Mouse (Mus musculus): ENCODE results near the gene Dnajc3.
A peak's percentile ranks its signal among the peaks of the same experiment; 100 is the strongest.

Dnajc3 gene

GRCm38 (mm10) chr14:118937533-118938492 is at the start of gene Dnajc3:
Gene Dnajc3, plus strand, starts transcription at chr14:118937976.
- peak; percentile 99 for DNase-seq (ENCODE audit: low spot score in 2 of 2)

DNA sequence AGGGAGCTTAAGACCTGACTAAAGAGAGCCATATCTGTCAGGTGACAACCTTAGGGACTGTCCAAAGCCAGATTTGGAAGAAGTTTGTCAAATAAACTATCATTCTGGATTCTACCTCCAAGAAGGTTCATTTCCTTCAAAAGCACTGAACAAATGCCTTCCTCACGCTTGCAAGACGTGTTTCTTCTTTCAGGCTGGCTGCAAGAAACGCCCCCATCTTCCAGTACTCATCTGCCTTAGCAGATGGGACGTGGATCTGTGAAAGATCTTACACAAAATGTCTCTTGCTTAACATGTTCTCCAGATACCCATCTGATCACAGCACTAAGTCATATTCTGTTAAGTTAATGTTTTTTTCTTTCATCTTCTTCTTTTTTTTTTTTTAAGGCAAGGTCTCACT is 47.7 kb upstream of the Dnajc3 start:
- DNase-seq (ENCODE audit: low spot score in 2 of 2): no peak

- no peak for DNase-seq (ENCODE audit: low spot score in 2 of 2)
These were observed 42.5 kb upstream of the Dnajc3 start for GRCm38 (mm10) chr14:118895228-118895627.

GRCm38 (mm10) chr14:118895655-118896054 is 42.1 kb upstream of the Dnajc3 start:
- DNase-seq (ENCODE audit: low spot score in 2 of 2): no peak

GRCm38 (mm10) chr14:118899940-118900339 is 37.8 kb upstream of the Dnajc3 start:
- DNase-seq (ENCODE audit: low spot score in 2 of 2): no peak

DNA sequence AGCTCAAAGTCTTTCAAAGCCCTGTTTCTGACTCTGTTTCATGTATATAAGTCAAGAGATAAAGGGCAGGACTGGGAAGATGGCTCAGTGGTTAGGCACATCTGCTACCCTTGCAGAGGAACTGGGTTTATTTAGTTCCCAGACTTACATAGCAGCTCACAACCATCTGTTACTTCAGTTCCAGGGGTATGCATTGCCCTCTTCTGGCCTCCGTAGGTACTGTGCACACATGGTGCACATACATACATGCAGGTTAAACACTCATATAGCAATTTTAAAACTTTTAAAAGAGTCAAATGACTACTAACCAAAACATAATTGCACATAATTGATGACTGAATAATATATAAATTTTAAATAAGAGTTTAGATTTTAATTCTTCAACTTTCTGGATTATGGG is 36.9 kb upstream of the Dnajc3 start:
- DNase-seq (ENCODE audit: low spot score in 2 of 2): no peak

DNA sequence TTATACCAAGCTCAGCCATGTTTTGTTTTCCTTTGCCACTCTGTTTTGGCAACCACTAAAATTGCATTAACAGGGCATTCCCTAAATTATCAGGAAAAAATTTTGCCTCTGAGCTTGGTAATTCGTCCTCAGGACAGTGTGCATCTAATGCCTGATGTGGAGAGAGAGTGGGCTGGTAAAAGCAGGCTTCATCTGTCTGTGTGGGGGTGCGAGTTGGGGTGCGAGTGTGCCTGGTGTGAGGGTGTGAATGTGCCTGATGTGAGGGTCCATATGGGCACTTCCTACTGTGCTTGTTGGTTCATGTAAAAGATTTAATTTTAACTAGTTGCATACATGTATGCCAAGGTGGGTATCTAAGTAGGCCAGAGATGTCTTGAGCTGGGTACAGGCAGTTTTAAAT is 34.4 kb upstream of the Dnajc3 start:
- no peak for DNase-seq (ENCODE audit: low spot score in 2 of 2)

DNA sequence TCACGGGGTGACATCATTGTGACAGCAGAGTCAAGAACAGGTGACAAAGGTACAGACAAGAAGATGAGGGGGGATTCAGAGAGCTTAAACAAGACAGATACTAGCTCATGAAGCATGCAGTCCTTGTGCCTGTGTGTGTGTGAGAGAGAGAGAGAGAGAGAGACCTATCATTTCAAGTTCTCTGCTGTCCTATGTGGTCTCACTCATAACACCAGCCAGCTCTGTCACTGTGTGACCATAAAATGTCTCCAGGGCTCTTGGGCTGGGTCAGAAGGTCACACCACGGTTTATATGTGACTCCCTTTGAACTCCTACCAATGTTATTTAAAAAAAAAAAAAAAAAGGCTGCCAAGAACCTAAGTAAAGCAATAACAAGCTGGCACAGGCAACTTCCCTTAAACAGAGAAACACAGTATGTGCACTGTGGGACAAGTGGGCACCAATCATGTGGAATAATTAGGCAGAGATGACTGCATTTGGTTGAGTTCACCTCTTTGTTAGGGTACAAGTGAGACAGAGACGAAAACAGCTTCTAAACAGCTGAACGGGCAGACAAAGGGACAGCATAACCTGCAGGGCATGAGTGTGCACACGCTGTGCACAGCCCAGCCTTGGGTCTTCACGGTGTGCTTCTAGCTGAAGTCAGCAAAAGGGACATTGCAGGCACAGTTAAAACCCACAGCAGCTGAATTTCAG is 33.8 kb upstream of the Dnajc3 start:
- no peak for DNase-seq (ENCODE audit: low spot score in 2 of 2)

GRCm38 (mm10) chr14:118907592-118907991 is 30.2 kb upstream of the Dnajc3 start:
- DNase-seq (ENCODE audit: low spot score in 2 of 2): no peak

DNA sequence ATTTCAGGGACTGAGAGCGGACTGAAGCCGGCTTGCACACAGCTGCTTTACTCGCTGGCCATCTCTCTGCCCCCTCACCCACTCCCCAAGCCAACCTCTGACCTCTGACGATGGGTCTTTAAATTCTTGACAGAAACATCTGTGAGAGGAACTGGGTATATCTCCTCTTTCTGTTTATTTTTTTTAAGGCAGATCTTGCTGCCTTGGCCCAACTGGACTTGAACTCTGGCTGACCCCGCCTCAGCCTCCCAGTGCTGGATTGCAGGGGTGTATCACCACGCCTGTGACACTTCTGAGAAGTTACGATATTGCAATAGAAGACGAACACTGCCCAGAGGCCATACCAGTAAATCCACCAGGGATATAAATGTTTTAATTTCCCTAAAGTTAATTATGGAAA is 27.9 kb upstream of the Dnajc3 start:
- no peak for DNase-seq (ENCODE audit: low spot score in 2 of 2)

GRCm38 (mm10) chr14:118910332-118911222 is 27.2 kb upstream of the Dnajc3 start:
- DNase-seq (ENCODE audit: low spot score in 2 of 2): peak; percentile 38 to 72

DNA sequence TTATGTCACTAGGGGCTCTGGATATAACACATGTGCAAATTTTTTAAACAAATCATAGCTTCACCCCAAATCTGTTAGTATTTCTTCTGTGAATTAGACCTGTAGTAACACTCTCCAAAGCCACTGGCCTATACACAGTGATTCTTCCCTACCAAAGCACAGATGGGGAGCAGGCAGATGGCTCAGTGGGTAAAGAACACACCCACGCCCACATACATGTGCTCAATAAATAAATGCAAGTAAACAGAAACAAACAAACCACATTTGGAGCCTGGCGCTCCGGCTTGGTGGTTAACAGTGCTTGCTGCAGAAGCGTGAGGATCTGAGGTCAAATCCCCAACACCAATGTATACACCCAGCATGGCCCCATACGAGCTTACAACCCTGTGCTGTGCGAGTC is 26.3 kb upstream of the Dnajc3 start:
- no peak for DNase-seq (ENCODE audit: low spot score in 2 of 2)

DNA sequence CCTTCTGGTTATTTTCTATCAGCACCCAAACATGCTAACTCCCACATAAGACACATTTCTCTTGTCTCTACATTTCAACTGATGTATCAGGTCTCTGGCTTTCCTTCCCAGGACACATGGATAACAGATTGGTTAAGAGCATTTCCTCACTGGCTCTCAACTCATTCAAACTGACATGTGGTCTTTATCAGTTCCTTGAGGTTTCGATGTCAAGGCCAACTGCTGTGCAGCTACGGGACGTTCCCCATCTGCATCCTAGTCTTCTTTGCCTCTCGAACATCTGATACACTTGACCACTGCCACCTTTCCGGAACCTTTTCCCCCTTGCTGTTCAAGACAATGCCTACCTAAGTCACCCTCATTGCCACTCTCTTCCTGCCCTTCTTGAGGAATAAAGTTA is 24.1 kb upstream of the Dnajc3 start:
- DNase-seq (ENCODE audit: low spot score in 2 of 2): no peak

DNA sequence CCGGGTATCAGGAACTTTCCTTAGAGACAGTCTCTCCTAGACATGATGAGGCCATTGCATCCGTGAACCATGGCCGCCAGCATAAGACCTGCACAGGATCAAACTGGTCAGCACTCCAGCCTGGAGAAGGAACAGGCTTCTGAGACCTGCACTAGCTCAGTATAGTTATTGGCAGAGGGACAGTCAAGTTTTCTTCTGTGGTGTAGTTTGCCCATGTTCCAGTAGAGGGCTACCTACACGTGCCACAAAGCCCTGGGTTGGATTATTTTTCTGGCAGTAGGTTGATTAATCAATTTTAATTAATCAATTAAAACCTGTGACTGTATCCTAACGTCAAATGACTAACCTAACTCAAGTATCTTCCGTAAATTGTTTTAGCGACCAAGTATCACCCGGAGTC is 18.8 kb upstream of the Dnajc3 start:
- no peak for DNase-seq (ENCODE audit: low spot score in 2 of 2)

- DNase-seq (ENCODE audit: low spot score in 2 of 2): no peak
These were observed 17.1 kb upstream of the Dnajc3 start for GRCm38 (mm10) chr14:118920654-118921053.

GRCm38 (mm10) chr14:118922251-118922650 is 15.5 kb upstream of the Dnajc3 start:
- DNase-seq (ENCODE audit: low spot score in 2 of 2): no peak

DNA sequence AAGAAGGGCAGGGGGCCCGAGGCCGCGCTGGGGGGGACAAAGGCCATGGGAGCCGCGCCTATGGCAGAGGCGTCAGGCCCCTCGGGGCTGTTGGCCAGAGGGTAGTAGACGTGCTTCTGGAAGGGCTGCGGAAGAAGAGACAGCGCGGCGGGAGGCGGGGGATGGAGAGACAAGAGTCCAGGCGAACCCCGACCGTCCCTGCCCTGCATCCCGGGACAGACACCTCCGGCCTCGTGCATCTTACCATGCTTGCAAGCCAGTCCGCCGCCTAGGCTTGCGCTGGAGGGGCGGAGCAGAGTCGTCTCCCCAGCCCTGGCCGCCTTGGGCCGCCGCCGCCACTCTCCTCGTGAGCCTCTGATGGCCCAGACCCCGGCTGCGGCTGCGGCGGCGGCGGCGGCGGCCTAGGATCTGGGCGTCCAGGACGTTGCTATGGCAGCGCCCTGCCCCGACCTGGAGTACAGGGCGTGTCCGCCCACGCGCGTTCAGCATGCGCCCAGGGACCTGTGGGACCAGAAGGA is 15.1 kb upstream of the Dnajc3 start:
- no peak for DNase-seq (ENCODE audit: low spot score in 2 of 2)

- DNase-seq (ENCODE audit: low spot score in 2 of 2): no peak
These were observed 12.8 kb upstream of the Dnajc3 start, which contains the start of gene Dzip1 for GRCm38 (mm10) chr14:118924673-118925615. Gene Dzip1, minus strand, starts transcription at chr14:118925460.

DNA sequence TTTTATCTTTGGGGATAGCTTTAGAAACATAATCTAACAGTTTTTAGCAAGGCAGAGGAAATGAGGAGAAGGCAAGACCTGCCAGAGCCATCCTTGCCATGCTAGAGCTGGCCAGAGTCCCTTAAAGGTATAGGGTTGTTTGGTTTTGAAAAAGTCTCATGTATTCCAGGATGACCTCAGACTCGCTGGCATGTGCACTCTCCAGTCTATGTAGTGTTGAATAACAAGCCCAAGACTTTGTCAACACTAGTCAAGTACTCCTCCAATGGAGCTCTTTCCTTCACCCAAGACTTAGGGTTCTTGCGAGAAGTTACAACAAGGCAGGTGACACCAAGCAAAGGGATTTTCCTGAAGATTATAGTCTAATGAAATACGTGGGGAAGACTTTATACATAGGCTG is 9.2 kb upstream of the Dnajc3 start:
- DNase-seq (ENCODE audit: low spot score in 2 of 2): no peak

DNA sequence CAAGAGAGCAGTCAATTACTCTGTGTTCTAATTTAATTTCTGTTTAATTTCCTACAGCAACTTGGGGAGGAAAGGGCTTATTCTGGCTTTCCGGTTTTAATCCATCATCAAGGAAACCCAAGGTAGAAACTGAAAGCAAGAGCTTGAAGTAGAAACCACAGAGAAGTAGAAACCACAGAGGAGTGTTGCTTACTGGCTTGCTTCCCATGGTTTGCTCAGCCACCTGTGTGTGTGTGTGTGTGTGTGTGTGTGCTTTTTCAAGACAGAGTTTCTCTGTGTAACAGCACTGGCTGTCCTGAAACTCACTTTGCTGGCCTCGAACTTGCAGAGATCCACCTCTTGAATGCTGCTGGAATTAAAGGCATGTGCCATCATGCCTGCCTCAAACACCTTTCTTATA is 8.0 kb upstream of the Dnajc3 start:
- no peak for DNase-seq (ENCODE audit: low spot score in 2 of 2)

GRCm38 (mm10) chr14:118930777-118931176 is 7.0 kb upstream of the Dnajc3 start:
- no peak for DNase-seq (ENCODE audit: low spot score in 2 of 2)
